Mouse (Mus musculus): ENCODE results near the gene Clybl. TPM values are rescaled to one million over a fixed set of nuclear protein-coding genes. Genes with fewer than 3 reads are reported as not detected.

Gene Clybl
- total and polyA plus RNA-seq, 3 experiments: 13.4 to 36.6 TPM; not detected in 1

DNA sequence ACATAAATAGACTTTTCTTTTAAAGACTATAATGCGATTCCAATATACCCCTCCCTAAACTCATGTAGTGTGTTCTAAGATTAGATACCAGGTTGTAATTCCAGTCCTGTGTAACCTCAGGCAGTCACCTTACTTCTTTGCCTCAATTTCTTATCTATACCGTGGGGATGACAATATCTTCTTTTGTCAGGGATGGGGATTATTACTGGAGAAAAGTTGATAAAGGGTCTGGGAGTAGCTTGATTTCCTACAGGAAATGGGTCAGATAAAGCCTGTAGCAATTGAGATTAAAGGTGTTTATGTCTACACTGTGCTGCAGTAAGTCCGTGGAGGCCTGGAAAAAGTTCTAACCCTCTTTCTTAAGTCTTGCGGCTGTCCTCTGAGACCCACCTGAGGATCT lies 131.8 kb downstream of the Clybl start:
- Histone ChIP-seq H3K9me3 (replicated peaks; ENCODE audit: insufficient read depth, low read length) (no peaks in the 10 kb centered on the region), H3K9ac (ENCODE audit: control insufficient read depth, low read depth, low read length, poor library complexity, severe bottlenecking) (no peak overlapping the region), H3K27me3 (ENCODE audit: control insufficient read depth in 1 of 2, insufficient read depth in 2 of 2, low read length in 2 of 2) (no peaks in the 10 kb centered on the region), H3K36me3 (ENCODE audit: control insufficient read depth in 1 of 2, insufficient read depth in 2 of 2, low read length in 2 of 2) (peaks cover 0 to 7% of the 10 kb centered on the region in 2 experiments; a peak in 2 of 4 replicates), H3K4me1 (ENCODE audit: control insufficient read depth in 1 of 2, insufficient read depth in 2 of 2, low read length in 2 of 2) (peaks cover 7 to 9% of the 10 kb centered on the region in 2 experiments), H3K4me3 (ENCODE audit: control insufficient read depth in 1 of 2, insufficient read depth in 1 of 2, low read depth in 2 of 2, low read length in 2 of 2) (no peak overlapping the region), H3K79me2 (ENCODE audit: control insufficient read depth, insufficient read depth, low read length, poor library complexity) (no peaks in the 10 kb centered on the region), H3K27ac (ENCODE audit: control insufficient read depth, low read depth, low read length) (peak overlapping the region; percentile 27)
- DNase-seq (ENCODE audit: low read depth, low spot score): peak; percentile 48
- TF ChIP-seq POLR2AphosphoS2 (IDR thresholded peaks at IDR 0.05; ENCODE audit: low read length): no peak
- no peak for TF ChIP-seq CTCF (IDR thresholded peaks at IDR 0.05 in 2 of 3, conservative IDR thresholded peaks at IDR 0.05 in 1 of 3; ENCODE audit: control insufficient read depth in 1 of 3, insufficient read depth in 1 of 3, low read depth in 2 of 3, low read length in 3 of 3, poor library complexity in 1 of 3, severe bottlenecking in 1 of 3)
- peak; percentile 93 for TF ChIP-seq EP300 (IDR thresholded peaks at IDR 0.05; ENCODE audit: low read depth in 1 of 2, low read length in 2 of 2)
- no peak for TF ChIP-seq MYB (IDR thresholded peaks at IDR 0.05; ENCODE audit: low read depth, low read length)
- TF ChIP-seq TAL1 (IDR thresholded peaks at IDR 0.05; ENCODE audit: low read length): peak; percentile 55
- TF ChIP-seq BHLHE40 (IDR thresholded peaks at IDR 0.05; ENCODE audit: borderline replicate concordance, low read depth, low read length): peak; percentile 19; the same call in 1 of the 2 replicates
- TF ChIP-seq GATA1 (IDR thresholded peaks at IDR 0.05; ENCODE audit: low read depth, low read length): peak; percentile 93
- 0 out of 2 replicates have a peak, but pooled peaks have one; percentile 29 for TF ChIP-seq MAFK (IDR thresholded peaks at IDR 0.05; ENCODE audit: borderline replicate concordance, low read depth, low read length)
- TF ChIP-seq UBTF (IDR thresholded peaks at IDR 0.05; ENCODE audit: borderline replicate concordance, insufficient read depth, low read depth, low read length): no peak
- TF ChIP-seq RAD21 (IDR thresholded peaks at IDR 0.05; ENCODE audit: low read depth, low read length): no peak
- TF ChIP-seq RCOR1 (IDR thresholded peaks at IDR 0.05; ENCODE audit: low read depth, low read length): peak; percentile 89
- 0 out of 2 replicates have a peak, but pooled peaks have one; percentile 28 for TF ChIP-seq MAZ (IDR thresholded peaks at IDR 0.05; ENCODE audit: low read depth, low read length)
- TF ChIP-seq ZC3H11A (IDR thresholded peaks at IDR 0.05; ENCODE audit: low read depth, low read length): 0 out of 2 replicates have a peak, but pooled peaks have one; percentile 12
- 0 out of 2 replicates have a peak, but pooled peaks have one; percentile 35 for TF ChIP-seq ZMIZ1 (IDR thresholded peaks at IDR 0.05; ENCODE audit: low read depth, low read length)
- 0 out of 2 replicates have a peak, but pooled peaks have one; percentile 24 for TF ChIP-seq MXI1 (IDR thresholded peaks at IDR 0.05; ENCODE audit: low read depth, low read length)
- peak; percentile 76 for TF ChIP-seq ETS1 (IDR thresholded peaks at IDR 0.05; ENCODE audit: low read depth, low read length)
- no peak for TF ChIP-seq CHD1 (IDR thresholded peaks at IDR 0.05; ENCODE audit: low read depth, low read length)
- no peak for TF ChIP-seq GABPA (IDR thresholded peaks at IDR 0.05; ENCODE audit: low read depth, low read length)
- peak; percentile 97 for TF ChIP-seq TCF12 (IDR thresholded peaks at IDR 0.05; ENCODE audit: low read depth, low read length)
- no peak for TF ChIP-seq USF2 (IDR thresholded peaks at IDR 0.05; ENCODE audit: borderline replicate concordance in 1 of 2, insufficient read depth in 1 of 2, low read depth in 1 of 2, low read length in 2 of 2)
- TF ChIP-seq NELFE (IDR thresholded peaks at IDR 0.05; ENCODE audit: low read depth, low read length): peak; percentile 21; the same call in 1 of the 2 replicates
- TF ChIP-seq E2F4 (IDR thresholded peaks at IDR 0.05; ENCODE audit: borderline replicate concordance, low read depth, low read length): no peak
